Mouse (Mus musculus) MEL (cell line): ENCODE data around the gene Apobec2. TPM values are rescaled to one million over a fixed set of nuclear protein-coding genes. Genes with fewer than 3 reads are reported as not detected.

ENCODE experiments used
- DNase-seq: peaks from one replicate; pipeline ENCODE4 v3.0.0; 2011; ENCODE audit warnings: low read depth, low spot score
- H3K27ac ChIP-seq: 2 replicates; pipeline ENCODE4 v1.5.1; 2012; ENCODE audit warnings: low read depth, mild to moderate bottlenecking, control low read depth, low read length, moderate library complexity; ENCODE audit not compliant: control insufficient read depth
- H3K27me3 ChIP-seq, 2 experiments: fragments of 150-350 bp in 1 of 2; sonication (generic) in 1 of 2; 2 replicates each; pipeline ENCODE4 v1.6.1; 2012; ENCODE audit warnings: low read length in 2 of 2, mild to moderate bottlenecking in 2 of 2, improper control_type of control experiment in 1 of 2, moderate library complexity in 1 of 2; ENCODE audit not compliant: insufficient read depth in 2 of 2, control insufficient read depth in 1 of 2
- H3K36me3 ChIP-seq, 2 experiments: 2 replicates each; pipeline ENCODE4 v1.6.1; 2012 to 2014; ENCODE audit warnings: low read length in 2 of 2, improper control_type of control experiment in 1 of 2, inconsistent platforms in 1 of 2, mild to moderate bottlenecking in 1 of 2; ENCODE audit not compliant: insufficient read depth in 2 of 2, control insufficient read depth in 1 of 2
- H3K4me1 ChIP-seq, 2 experiments: fragments of 150-350 bp in 1 of 2; sonication (generic) in 1 of 2; 2 replicates each; pipeline ENCODE4 v1.6.1; 2012; ENCODE audit warnings: low read length in 2 of 2, improper control_type of control experiment in 1 of 2, mild to moderate bottlenecking in 1 of 2; ENCODE audit not compliant: insufficient read depth in 2 of 2, control insufficient read depth in 1 of 2
- H3K4me3 ChIP-seq, 2 experiments: fragments of 150-350 bp in 1 of 2; sonication (generic) in 1 of 2; 2 replicates each; pipeline ENCODE4 v1.5.1; 2012; ENCODE audit warnings: low read depth in 2 of 2, low read length in 2 of 2, mild to moderate bottlenecking in 2 of 2, moderate library complexity in 2 of 2, control low read depth in 1 of 2, improper control_type of control experiment in 1 of 2; ENCODE audit not compliant: control insufficient read depth in 1 of 2, insufficient read depth in 1 of 2
- H3K79me2 ChIP-seq: 2 replicates; pipeline ENCODE4 v1.6.1; 2012; ENCODE audit warnings: mild to moderate bottlenecking, low read length, moderate library complexity; ENCODE audit not compliant: control insufficient read depth, poor library complexity, insufficient read depth
- H3K9ac ChIP-seq: 2 replicates; pipeline ENCODE4 v1.6.1; 2012; ENCODE audit warnings: low read depth, mild to moderate bottlenecking, control low read depth, low read length, moderate library complexity; ENCODE audit not compliant: control insufficient read depth, poor library complexity, severe bottlenecking
- H3K9me3 ChIP-seq: fragments of 150-350 bp; sonication (generic); replicated peaks from 2 replicates; pipeline ENCODE4 v1.6.1; 2012; ENCODE audit warnings: mild to moderate bottlenecking, low read length, improper control_type of control experiment, moderate library complexity; ENCODE audit not compliant: insufficient read depth
- CHD1 ChIP-seq: IDR thresholded peaks from 2 replicates; pipeline ENCODE4 v1.6.1; 2012; ENCODE audit warnings: low read depth, mild to moderate bottlenecking, inconsistent platforms, low read length, improper control_type of control experiment
- CHD2 ChIP-seq: IDR thresholded peaks from 2 replicates; pipeline ENCODE4 v1.6.1; 2011; ENCODE audit warnings: low read length, improper control_type of control experiment
- CTCF ChIP-seq, 3 experiments: IDR thresholded peaks in 2 of 3; conservative IDR thresholded peaks in 1 of 3; 2 replicates each; pipeline ENCODE4 v1.5.1; 2011 to 2012; ENCODE audit warnings: low read length in 3 of 3, low read depth in 2 of 3, mild to moderate bottlenecking in 2 of 3, improper control_type of control experiment in 1 of 3, inconsistent platforms in 1 of 3, mixed read lengths in 1 of 3, moderate library complexity in 1 of 3; ENCODE audit not compliant: control insufficient read depth in 1 of 3, insufficient read depth in 1 of 3, poor library complexity in 1 of 3, severe bottlenecking in 1 of 3
- E2F4 ChIP-seq: IDR thresholded peaks from 2 replicates; pipeline ENCODE4 v1.6.1; 2011; ENCODE audit warnings: low read depth, low read length, improper control_type of control experiment, borderline replicate concordance
- ELF1 ChIP-seq: IDR thresholded peaks from 2 replicates; pipeline ENCODE4 v1.6.1; 2014; ENCODE audit warnings: low read depth, mild to moderate bottlenecking, inconsistent platforms, low read length, improper control_type of control experiment, moderate library complexity
- ETS1 ChIP-seq: IDR thresholded peaks from 2 replicates; pipeline ENCODE4 v1.6.1; 2012; ENCODE audit warnings: low read depth, mild to moderate bottlenecking, inconsistent platforms, low read length, improper control_type of control experiment, moderate library complexity
- JUND ChIP-seq: IDR thresholded peaks from 2 replicates; pipeline ENCODE4 v1.6.1; 2011; ENCODE audit warnings: low read depth, mild to moderate bottlenecking, improper control_type of control experiment, low read length
- MAX ChIP-seq: IDR thresholded peaks from 2 replicates; pipeline ENCODE4 v1.6.1; 2011; ENCODE audit warnings: low read length, improper control_type of control experiment
- MAZ ChIP-seq: IDR thresholded peaks from 2 replicates; pipeline ENCODE4 v1.6.1; 2012; ENCODE audit warnings: low read depth, mild to moderate bottlenecking, inconsistent platforms, low read length, improper control_type of control experiment
- MEF2A ChIP-seq: IDR thresholded peaks from 2 replicates; pipeline ENCODE4 v1.6.1; 2014; ENCODE audit warnings: low read depth, mild to moderate bottlenecking, inconsistent platforms, low read length, improper control_type of control experiment; ENCODE audit not compliant: poor library complexity, insufficient replicate concordance, severe bottlenecking; ENCODE audit errors: extremely low read depth
- MXI1 ChIP-seq: IDR thresholded peaks from 2 replicates; pipeline ENCODE4 v1.6.1; 2011; ENCODE audit warnings: mild to moderate bottlenecking, low read depth, low read length, improper control_type of control experiment
- MYB ChIP-seq: IDR thresholded peaks from 2 replicates; pipeline ENCODE4 v1.6.1; 2011; ENCODE audit warnings: mild to moderate bottlenecking, low read depth, low read length, improper control_type of control experiment
- MYC ChIP-seq: IDR thresholded peaks from 2 replicates; pipeline ENCODE4 v1.6.1; 2011; ENCODE audit warnings: low read depth, mild to moderate bottlenecking, low read length, improper control_type of control experiment, moderate library complexity
- POLR2A ChIP-seq, 2 experiments: IDR thresholded peaks; 2 replicates each; pipeline ENCODE4 v1.6.1; 2011 to 2012; ENCODE audit warnings: low read length in 2 of 2, mild to moderate bottlenecking in 2 of 2, control low read depth in 1 of 2, improper control_type of control experiment in 1 of 2, low read depth in 1 of 2, moderate library complexity in 1 of 2; ENCODE audit not compliant: control insufficient read depth in 1 of 2, insufficient read depth in 1 of 2, poor library complexity in 1 of 2
- POLR2AphosphoS5 ChIP-seq: IDR thresholded peaks from 2 replicates; pipeline ENCODE4 v1.6.1; 2012; ENCODE audit warnings: low read depth, borderline replicate concordance, mild to moderate bottlenecking, inconsistent platforms, low read length, moderate library complexity, mixed read lengths
- RAD21 ChIP-seq: IDR thresholded peaks from 2 replicates; pipeline ENCODE4 v1.6.1; 2011; ENCODE audit warnings: mild to moderate bottlenecking, low read depth, low read length, improper control_type of control experiment
- RCOR1 ChIP-seq: IDR thresholded peaks from 2 replicates; pipeline ENCODE4 v1.6.1; 2012; ENCODE audit warnings: low read depth, mild to moderate bottlenecking, inconsistent platforms, low read length, improper control_type of control experiment
- SIN3A ChIP-seq: IDR thresholded peaks from 2 replicates; pipeline ENCODE4 v1.6.1; 2012; ENCODE audit warnings: low read length, improper control_type of control experiment, inconsistent platforms
- TAL1 ChIP-seq: IDR thresholded peaks from 2 replicates; pipeline ENCODE4 v1.6.1; 2012; ENCODE audit warnings: mild to moderate bottlenecking, inconsistent platforms, low read length, moderate library complexity, mixed read lengths
- TCF12 ChIP-seq: IDR thresholded peaks from 2 replicates; pipeline ENCODE4 v1.6.1; 2014; ENCODE audit warnings: low read depth, mild to moderate bottlenecking, inconsistent platforms, low read length, improper control_type of control experiment, moderate library complexity
- UBTF ChIP-seq: IDR thresholded peaks from 2 replicates; pipeline ENCODE4 v1.6.1; 2012; ENCODE audit warnings: low read depth, mild to moderate bottlenecking, inconsistent platforms, low read length, improper control_type of control experiment, moderate library complexity, borderline replicate concordance; ENCODE audit not compliant: insufficient read depth
- USF1 ChIP-seq: IDR thresholded peaks from 2 replicates; pipeline ENCODE4 v1.6.1; 2014; ENCODE audit warnings: low read depth, mild to moderate bottlenecking, inconsistent platforms, low read length, improper control_type of control experiment, moderate library complexity
- USF2 ChIP-seq, 2 experiments: IDR thresholded peaks; 2 replicates each; pipeline ENCODE4 v1.6.1; 2011 to 2012; ENCODE audit warnings: improper control_type of control experiment in 2 of 2, low read length in 2 of 2, borderline replicate concordance in 1 of 2, inconsistent platforms in 1 of 2, low read depth in 1 of 2, mild to moderate bottlenecking in 1 of 2; ENCODE audit not compliant: insufficient read depth in 1 of 2
- ZKSCAN1 ChIP-seq: IDR thresholded peaks from 2 replicates; pipeline ENCODE4 v1.6.1; 2012; ENCODE audit warnings: low read depth, mild to moderate bottlenecking, inconsistent platforms, low read length, improper control_type of control experiment, moderate library complexity
- ZMIZ1 ChIP-seq: IDR thresholded peaks from 2 replicates; pipeline ENCODE4 v1.6.1; 2012; ENCODE audit warnings: low read depth, mild to moderate bottlenecking, inconsistent platforms, low read length, improper control_type of control experiment, moderate library complexity
- polyA plus RNA-seq, 2 experiments: library from polyadenylated mRNA; stranded (reverse) in 1 of 2; unstranded in 1 of 2; fragments of >175 nt in 1 of 2; fragments of >200 nt in 1 of 2; gene quantifications; 2 replicates each; pipeline versions ENCODE4 v1.2.1 to v1.2.4; 2012; ENCODE audit warnings: low replicate concordance in 2 of 2, low read depth in 1 of 2; ENCODE audit not compliant: insufficient read length in 2 of 2, insufficient read depth in 1 of 2, missing spikeins in 1 of 2
- total RNA-seq: library from RNA; depleted of rRNA; stranded (reverse); fragments of 300-350 nt; gene quantifications from 2 replicates; pipeline ENCODE4 v1.2.3, GENCODE M21; 2012

The Apobec2 gene
- total and polyA plus RNA-seq, 3 experiments = 0.19 to 0.42 TPM; not detected in 1

GRCm38 (mm10) chr17:48457971-48458653 is 25.4 kb upstream of the Apobec2 start (continued):
- peak; percentile 59; the same call in 1 of the 2 replicates for TF ChIP-seq ELF1
- TF ChIP-seq ETS1 = no peak; the same call in 1 of the 2 replicates
- TF ChIP-seq E2F4 = no peak
- TF ChIP-seq, all 39 proteins: peak for 15

- DNase-seq = no peak
- Histone ChIP-seq H3K36me3 (peaks cover 0 to 22% of the 10 kb centered on the region in 2 experiments; a peak in 2 of 4 replicates), H3K27ac (no peak overlapping the region), H3K79me2 (no peaks in the 10 kb centered on the region; the same call in none of the 2 replicates), H3K4me3 (no peak overlapping the region), H3K27me3 (no peaks in the 10 kb centered on the region), H3K9me3 (no peaks in the 10 kb centered on the region), H3K9ac (no peak overlapping the region), H3K4me1 (peaks cover 2 to 40% of the 10 kb centered on the region in 2 experiments; a peak in 3 of 4 replicates)
- TF ChIP-seq TAL1 = no peak
- TF ChIP-seq TCF12 = no peak
- no peak for TF ChIP-seq USF2 (IDR thresholded peaks at IDR 0.05; ENCODE audit: borderline replicate concordance in 1 of 2, insufficient read depth in 1 of 2, low read depth in 1 of 2, low read length in 2 of 2)
- no peak for TF ChIP-seq MYC
- no peak for TF ChIP-seq MAZ
- TF ChIP-seq ELF1 = no peak
- TF ChIP-seq USF1 = no peak
- TF ChIP-seq MXI1 = no peak
- no peak for TF ChIP-seq CHD1
Measured at GRCm38 (mm10) chr17:48455955-48456354, 23.2 kb upstream of the Apobec2 start.

GRCm38 (mm10) chr17:48454688-48455087 is 22.0 kb upstream of the Apobec2 start, which contains the start of gene Unc5cl:
Gene Unc5cl, plus strand, starts transcription at chr17:48454901.
- Histone ChIP-seq H3K27ac (peak within 1 kb of the TSS; percentile 47), H3K27me3 (no peaks in the 10 kb centered on the region), H3K79me2 (no peaks in the 10 kb centered on the region; the same call in none of the 2 replicates), H3K36me3 (peaks cover 0 to 28% of the 10 kb centered on the region in 2 experiments; a peak in 2 of 4 replicates), H3K4me1 (peaks cover 2 to 51% of the 10 kb centered on the region in 2 experiments; a peak in 3 of 4 replicates), H3K9me3 (no peaks in the 10 kb centered on the region), H3K9ac (peak within 1 kb of the TSS; percentile 75), H3K4me3 (peak within 1 kb of the TSS; percentile 69 to 75)
- peak; percentile 87 for DNase-seq
- peak; percentile 68 for TF ChIP-seq MXI1
- TF ChIP-seq CTCF (IDR thresholded peaks at IDR 0.05 in 2 of 3, conservative IDR thresholded peaks at IDR 0.05 in 1 of 3; ENCODE audit: control insufficient read depth in 1 of 3, insufficient read depth in 1 of 3, low read depth in 2 of 3, low read length in 3 of 3, poor library complexity in 1 of 3, severe bottlenecking in 1 of 3) = no peak
- TF ChIP-seq ELF1 = no peak
- no peak for TF ChIP-seq E2F4
- no peak for TF ChIP-seq RAD21
- no peak for TF ChIP-seq CHD1
- TF ChIP-seq MYB = no peak
- no peak for TF ChIP-seq ZMIZ1
- no peak for TF ChIP-seq TAL1
- TF ChIP-seq RCOR1 = no peak
- no peak for TF ChIP-seq POLR2AphosphoS5
- TF ChIP-seq MAX = no peak
- no peak for TF ChIP-seq UBTF
- TF ChIP-seq ZKSCAN1 = no peak
- TF ChIP-seq ETS1 = no peak
- no peak for TF ChIP-seq JUND
- peak; percentile 63 to 70 for TF ChIP-seq POLR2A (IDR thresholded peaks at IDR 0.05; ENCODE audit: control insufficient read depth in 1 of 2, insufficient read depth in 1 of 2, low read depth in 1 of 2, low read length in 2 of 2, poor library complexity in 1 of 2)
- TF ChIP-seq CHD2 = no peak
- peak; percentile 25; the same call in 1 of the 2 replicates for TF ChIP-seq SIN3A
- no peak for TF ChIP-seq TCF12
- no peak for TF ChIP-seq MEF2A
- TF ChIP-seq MAZ = no peak
- TF ChIP-seq USF1 = no peak
